Mouse (Mus musculus) megakaryocyte, embryonic 14.5 days (primary cell): Measurements from ENCODE around the gene Ankmy1. TPM values are rescaled to one million over a fixed set of nuclear protein-coding genes. Genes with fewer than 3 reads are reported as not detected.

Experiments
- H3K27me3 ChIP-seq: replicated peaks from 2 replicates; pipeline ENCODE3; 2012; ENCODE audit warnings: inconsistent platforms
- H3K36me3 ChIP-seq: replicated peaks from 2 replicates; pipeline ENCODE3; 2012; ENCODE audit warnings: low read length, inconsistent platforms, mixed read lengths
- H3K4me1 ChIP-seq: 2 replicates; pipeline ENCODE4 v1.6.1; 2012; ENCODE audit warnings: inconsistent platforms
- H3K4me3 ChIP-seq: replicated peaks from 2 replicates; pipeline ENCODE3; 2012; ENCODE audit warnings: moderate library complexity, mild to moderate bottlenecking, inconsistent platforms
- H3K9me3 ChIP-seq: 2 replicates; pipeline ENCODE4 v1.6.1; 2012; ENCODE audit warnings: inconsistent platforms
- FLI1 ChIP-seq: IDR thresholded peaks from 2 replicates; pipeline ENCODE4 v1.6.1; 2012; ENCODE audit warnings: low read length, inconsistent platforms, mixed read lengths
- GATA1 ChIP-seq: IDR thresholded peaks from 3 replicates; pipeline ENCODE4 v1.6.1; 2012; ENCODE audit warnings: mixed read lengths, low read length, inconsistent platforms, borderline replicate concordance
- polyA plus RNA-seq: library from polyadenylated mRNA; stranded (reverse); fragments of >175 nt; gene quantifications from 2 replicates; pipeline ENCODE4 v1.2.3, GENCODE M21; 2012; ENCODE audit warnings: low replicate concordance; ENCODE audit not compliant: insufficient read depth

Gene Ankmy1
- polyA plus RNA-seq, 1 experiment: not detected

DNA sequence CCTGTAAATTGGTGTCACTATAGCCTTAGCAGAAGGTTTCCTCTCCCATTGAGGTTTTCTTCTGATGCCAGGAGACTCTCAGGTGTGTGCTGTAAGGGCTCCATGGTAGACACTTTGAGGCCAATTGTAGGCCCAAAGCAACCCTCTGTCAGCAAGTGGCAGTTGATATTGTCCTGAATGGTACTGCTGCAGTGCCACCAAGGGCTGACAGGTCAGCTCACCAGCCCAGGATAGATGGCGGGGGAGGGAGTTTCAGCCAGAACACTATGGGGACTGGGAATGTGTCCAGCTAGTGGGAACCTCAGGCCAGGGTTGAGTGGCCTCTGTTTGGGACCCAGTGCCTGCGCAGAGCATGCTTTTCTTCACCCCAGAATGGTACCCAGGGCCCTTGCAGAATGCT, 50.3 kb downstream of the Ankmy1 start:
- Histone ChIP-seq H3K4me3 (no peak overlapping the region), H3K27me3 (peaks cover 89% of the 10 kb centered on the region), H3K9me3 (no peaks in the 10 kb centered on the region), H3K36me3 (no peaks in the 10 kb centered on the region), H3K4me1 (peaks cover 28% of the 10 kb centered on the region)
- no peak for TF ChIP-seq GATA1
- TF ChIP-seq FLI1: no peak

DNA sequence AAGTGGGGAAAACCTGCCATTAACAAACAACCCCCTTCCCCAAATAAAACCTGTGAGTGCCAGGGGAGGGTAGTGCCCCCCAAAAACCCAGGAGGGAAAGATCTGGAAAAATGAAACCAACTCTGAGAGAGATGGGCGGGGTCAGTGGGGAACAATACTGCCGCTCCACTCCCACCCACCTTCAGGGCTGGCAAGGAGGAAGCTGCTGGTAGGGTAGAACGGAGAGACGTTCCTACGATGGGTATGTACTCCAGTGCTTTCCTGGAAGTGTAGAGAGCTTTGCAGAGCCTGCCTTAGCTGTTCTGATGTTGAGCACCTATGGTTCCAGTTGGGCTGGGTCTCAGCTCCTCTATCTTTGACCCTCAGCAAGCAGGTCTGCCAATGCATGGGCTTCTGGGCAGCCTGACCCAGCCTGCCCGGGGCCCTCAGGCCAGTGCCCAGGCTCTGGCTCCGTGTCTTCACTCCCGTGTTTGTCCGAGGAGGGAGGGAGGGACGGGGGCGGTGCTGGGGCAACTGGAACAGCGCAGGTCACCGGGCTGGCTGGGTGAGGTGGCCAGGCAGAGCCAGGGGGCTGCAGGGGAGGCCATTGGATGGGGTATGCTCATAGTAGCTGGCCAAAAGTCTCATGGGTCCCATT, 52.6 kb downstream of the Ankmy1 start:
- Histone ChIP-seq H3K27me3 (peaks cover 94% of the 10 kb centered on the region), H3K36me3 (no peaks in the 10 kb centered on the region), H3K4me1 (peaks cover 21% of the 10 kb centered on the region), H3K4me3 (peak overlapping the region; percentile 85), H3K9me3 (no peaks in the 10 kb centered on the region)
- TF ChIP-seq GATA1 (no peak), FLI1 (no peak)

DNA sequence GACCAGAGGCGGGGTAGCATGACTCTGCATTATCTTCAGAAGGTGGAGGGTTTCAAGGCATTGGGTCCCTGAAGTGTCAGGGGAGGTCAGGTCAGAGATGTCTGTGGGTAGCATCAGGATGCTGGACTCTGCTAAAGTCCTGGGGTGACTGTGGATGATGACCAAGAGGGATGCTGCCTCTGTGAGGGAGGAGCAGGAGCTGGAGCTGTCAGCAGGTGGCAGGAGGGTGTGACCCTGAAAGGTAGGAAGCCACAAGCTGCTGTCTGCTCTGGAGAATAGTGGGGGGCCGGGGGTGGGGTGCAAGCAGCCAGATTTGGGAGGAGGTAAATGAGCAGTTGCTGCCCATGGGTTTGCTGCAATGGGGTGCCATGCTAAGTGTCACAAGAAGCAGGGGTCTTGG, 53.2 kb downstream of the Ankmy1 start:
- no peak for TF ChIP-seq GATA1
- TF ChIP-seq FLI1: no peak
- H3K4me3 ChIP-seq: peak overlapping the region; percentile 85

GRCm38 (mm10) chr1:92847873-92848839, 54.5 kb downstream of the Ankmy1 start:
- Histone ChIP-seq H3K4me3 (no peak overlapping the region), H3K4me1 (peaks cover 21% of the 10 kb centered on the region; the same call in 1 of the 2 replicates), H3K36me3 (no peaks in the 10 kb centered on the region), H3K9me3 (no peaks in the 10 kb centered on the region), H3K27me3 (peaks cover 95% of the 10 kb centered on the region)
- no peak for TF ChIP-seq GATA1
- TF ChIP-seq FLI1: no peak

More for the DNA sequence above, 53.2 kb downstream of the Ankmy1 start:
- peaks cover 94% of the 10 kb centered on the region for H3K27me3 ChIP-seq
- no peaks in the 10 kb centered on the region for H3K9me3 ChIP-seq
- peaks cover 21% of the 10 kb centered on the region; the same call in 1 of the 2 replicates for H3K4me1 ChIP-seq
- no peaks in the 10 kb centered on the region for H3K36me3 ChIP-seq

GRCm38 (mm10) chr1:92845889-92846288, 56.8 kb downstream of the Ankmy1 start:
- TF ChIP-seq FLI1: no peak
- H3K27me3 ChIP-seq: peaks cover 79% of the 10 kb centered on the region
- no peaks in the 10 kb centered on the region for H3K36me3 ChIP-seq
- no peak overlapping the region for H3K4me3 ChIP-seq
- H3K9me3 ChIP-seq: no peaks in the 10 kb centered on the region
- H3K4me1 ChIP-seq: peaks cover 21% of the 10 kb centered on the region; the same call in 1 of the 2 replicates

GRCm38 (mm10) chr1:92841427-92841826, 61.3 kb downstream of the Ankmy1 start:
- no peaks in the 10 kb centered on the region for H3K4me1 ChIP-seq
- peaks cover 74% of the 10 kb centered on the region for H3K27me3 ChIP-seq
- no peaks in the 10 kb centered on the region for H3K36me3 ChIP-seq
- no peak for TF ChIP-seq FLI1
- TF ChIP-seq GATA1: no peak
- no peak overlapping the region for H3K4me3 ChIP-seq
- no peaks in the 10 kb centered on the region for H3K9me3 ChIP-seq

DNA sequence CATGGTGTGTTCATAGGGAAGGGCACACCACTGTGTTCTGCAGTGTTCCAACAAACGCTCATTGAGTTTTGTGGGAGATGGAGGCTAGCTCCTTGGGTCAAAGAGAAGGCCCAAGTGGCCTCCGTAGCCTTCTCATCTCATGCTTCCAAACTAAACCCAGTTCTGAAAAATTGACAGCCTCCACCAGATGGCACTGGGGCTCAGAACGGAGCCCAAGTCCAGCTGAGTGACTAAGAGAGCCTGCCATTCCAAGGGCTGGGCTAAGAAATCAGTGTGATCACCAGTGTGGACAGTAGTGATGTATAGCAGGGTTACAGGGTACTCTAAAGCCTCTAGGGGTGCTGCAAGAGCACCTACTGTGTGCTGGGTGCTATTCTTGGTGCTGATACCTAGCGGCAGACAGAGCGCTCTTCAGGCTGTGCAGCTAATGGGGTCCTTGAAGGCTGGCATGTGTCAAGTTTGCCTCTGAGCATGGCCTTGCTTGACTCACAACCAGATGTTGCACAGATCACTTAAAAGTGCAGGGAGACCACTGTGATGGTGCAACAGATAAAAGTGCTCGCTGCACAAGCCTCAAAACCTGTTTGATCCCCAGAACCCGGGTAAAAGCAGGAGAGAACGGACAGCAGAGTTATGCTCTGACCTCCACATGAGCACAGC, 62.3 kb downstream of the Ankmy1 start:
- H3K9me3 ChIP-seq: no peaks in the 10 kb centered on the region
- peaks cover 76% of the 10 kb centered on the region for H3K27me3 ChIP-seq
- H3K4me3 ChIP-seq: no peak overlapping the region
- no peaks in the 10 kb centered on the region for H3K4me1 ChIP-seq
- TF ChIP-seq FLI1: no peak
- no peak for TF ChIP-seq GATA1
- no peaks in the 10 kb centered on the region for H3K36me3 ChIP-seq

DNA sequence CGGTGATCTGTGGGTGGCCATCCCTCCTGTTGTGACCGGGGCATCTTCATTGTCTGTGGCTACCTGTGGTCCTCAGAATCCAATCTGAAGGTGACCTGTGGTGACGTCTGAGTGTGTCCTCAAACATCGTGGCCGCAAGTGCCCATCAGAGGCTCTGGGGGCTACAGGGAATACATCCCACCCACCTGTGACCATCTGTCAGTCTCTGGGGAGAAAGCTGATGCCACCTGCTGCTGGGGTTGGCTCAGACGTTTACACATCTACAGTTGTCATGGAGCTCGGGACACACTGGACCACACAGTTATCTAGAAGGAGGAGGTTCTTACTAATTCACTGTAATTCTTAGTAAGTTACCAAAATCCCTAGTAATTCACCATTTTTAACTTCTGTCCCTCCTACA, 63.5 kb downstream of the Ankmy1 start:
- no peaks in the 10 kb centered on the region for H3K36me3 ChIP-seq
- H3K4me3 ChIP-seq: no peak overlapping the region
- H3K9me3 ChIP-seq: no peaks in the 10 kb centered on the region
- no peaks in the 10 kb centered on the region for H3K4me1 ChIP-seq
- peaks cover 77% of the 10 kb centered on the region for H3K27me3 ChIP-seq
- TF ChIP-seq GATA1: no peak
- TF ChIP-seq FLI1: no peak

DNA sequence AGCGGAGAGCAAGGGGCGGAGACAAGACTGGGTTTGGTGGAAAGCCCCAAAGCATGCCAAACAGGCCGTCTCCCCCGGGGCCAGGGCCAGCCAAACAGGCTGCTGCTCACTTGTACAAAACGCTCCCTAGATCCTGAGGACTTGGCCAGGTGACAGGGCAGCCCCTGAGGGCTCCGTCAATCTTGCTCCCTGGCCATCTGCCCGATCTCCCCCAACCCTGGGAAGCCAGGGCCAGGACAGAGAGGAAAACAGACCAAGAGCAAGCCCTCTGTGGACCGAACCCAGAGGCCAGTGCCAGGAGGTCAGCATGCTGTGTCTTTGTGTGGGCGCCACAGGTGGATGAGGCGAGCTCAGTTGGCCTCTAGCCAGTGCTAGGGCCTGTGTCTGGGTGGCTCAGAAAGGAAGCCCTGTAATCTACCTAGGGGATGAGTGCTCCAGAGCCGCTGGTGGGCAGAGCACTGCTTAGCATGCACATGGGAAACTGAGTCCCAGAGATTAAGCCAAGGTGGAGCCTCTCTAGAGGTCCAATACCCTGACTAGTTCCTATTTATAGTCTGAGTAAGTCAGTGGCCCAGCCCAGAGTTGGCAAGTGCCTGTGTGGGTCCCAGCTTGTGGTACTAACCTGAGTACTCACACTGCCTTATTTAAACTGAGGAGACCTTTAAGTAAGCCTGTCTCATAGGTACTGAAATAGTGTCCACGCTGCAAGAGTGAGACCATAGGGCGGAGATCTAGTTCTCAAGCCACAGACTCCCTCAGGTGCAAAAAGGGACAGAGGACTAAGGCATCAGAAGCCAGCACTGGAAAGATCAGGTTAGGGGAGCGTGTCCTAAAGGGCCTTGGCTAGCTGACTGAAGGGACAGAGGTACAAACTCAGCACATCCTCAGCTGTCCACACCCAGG, 64.5 kb downstream of the Ankmy1 start:
- H3K27me3 ChIP-seq: peaks cover 77% of the 10 kb centered on the region
- H3K9me3 ChIP-seq: no peaks in the 10 kb centered on the region

More for the DNA sequence above, 64.5 kb downstream of the Ankmy1 start:
- Histone ChIP-seq H3K4me1 (no peaks in the 10 kb centered on the region), H3K36me3 (no peaks in the 10 kb centered on the region), H3K4me3 (no peak overlapping the region)
- TF ChIP-seq FLI1: no peak
- TF ChIP-seq GATA1: no peak
